Mouse (Mus musculus): ENCODE results near the gene Iqgap2.

- TF ChIP-seq CTCF (IDR thresholded peaks at IDR 0.05; ENCODE audit: borderline replicate concordance, insufficient read depth, low read length) (no peak), POLR2A (IDR thresholded peaks at IDR 0.05; ENCODE audit: low read depth, low read length) (no peak)
Observed at GRCm38 (mm10) chr13:95671108-95671897, 220.4 kb downstream of the Iqgap2 start.

Data from embryonic fibroblast, embryonic 13.5 days (primary cell).